Mouse (Mus musculus): Measurements from ENCODE around the gene Slco1b2.
A peak's percentile ranks its signal among the peaks of the same experiment; 100 is the strongest.
"Not testable (repeated sequence)": the region's sequence is repeated elsewhere in the genome, so short reads cannot be mapped to it uniquely, and the experiment has no call there.

Slco1b2 gene

DNA sequence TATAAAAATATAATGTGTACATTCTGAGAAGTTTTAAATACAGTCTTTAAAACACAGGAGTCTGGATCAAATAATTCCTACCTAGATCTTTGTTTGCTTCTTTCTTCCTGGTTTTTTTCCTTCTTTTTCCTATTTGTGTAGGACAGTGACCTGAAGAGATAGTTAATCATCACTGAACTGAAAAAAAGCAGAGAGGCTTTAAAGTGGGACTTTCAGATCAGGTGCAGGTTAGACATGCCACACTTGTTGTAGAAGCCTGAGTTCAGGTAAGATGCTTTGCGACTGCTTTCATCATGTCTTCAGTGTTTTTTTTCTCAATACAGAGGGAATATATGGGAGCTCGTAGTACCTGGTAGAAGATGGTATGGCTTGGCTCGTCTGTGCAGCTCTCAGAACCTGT lies at the start of gene Slco1b2:
Gene Slco1b2, plus strand, starts transcription at position 228 of the 400 bp plus-strand sequence.
- DNase-seq, result no peak

DNA sequence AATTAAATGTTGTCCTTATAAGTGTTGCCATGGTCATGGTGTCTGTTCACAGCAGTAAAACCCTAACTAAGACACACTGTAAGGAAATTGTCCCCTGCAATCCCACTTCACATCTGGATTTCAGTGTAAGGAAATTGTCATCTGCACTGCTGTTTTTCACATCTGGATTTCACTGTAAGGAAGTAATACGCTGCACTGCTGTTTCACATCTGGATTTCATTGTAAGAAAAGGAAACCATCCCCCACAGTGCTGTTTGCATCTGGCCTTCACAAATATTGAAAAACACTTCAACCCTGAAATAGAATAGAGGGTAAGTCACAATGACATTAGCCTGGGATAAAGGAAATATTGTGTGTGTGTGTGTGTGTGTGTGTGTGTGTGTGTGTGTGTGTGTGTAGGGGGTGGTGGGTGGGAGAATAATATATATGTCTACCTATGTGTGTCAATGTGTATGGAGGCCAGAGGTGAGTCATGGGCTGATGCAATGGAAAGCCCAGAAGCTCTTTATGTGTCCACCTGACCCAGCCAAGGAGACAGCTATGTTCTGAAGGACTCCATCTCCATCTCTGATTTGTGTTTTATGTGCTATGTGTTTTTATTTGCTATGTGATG lies 44.4 kb upstream of the Slco1b2 start:
- DNase-seq, result no peak

DNA sequence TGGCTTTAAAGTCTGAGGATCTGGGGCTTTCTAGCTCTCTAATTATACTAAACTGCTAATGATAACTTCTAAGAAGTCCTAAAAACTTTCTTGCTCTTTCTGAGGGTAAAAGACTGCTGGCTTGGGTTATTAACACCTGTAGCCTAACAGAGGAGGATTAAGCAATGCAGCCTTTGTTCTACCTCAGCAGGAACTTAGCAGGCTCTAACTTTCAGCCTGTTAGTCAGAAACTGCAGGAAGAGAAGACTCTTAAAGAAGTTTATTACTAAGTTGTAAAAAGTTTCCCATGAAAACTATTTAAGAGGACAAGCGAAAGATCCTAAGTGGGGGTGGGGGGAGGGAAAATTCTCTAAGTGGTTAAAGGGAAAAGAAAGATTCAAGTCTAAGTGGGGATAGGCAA lies 39.3 kb upstream of the Slco1b2 start:
- DNase-seq, result no peak

DNA sequence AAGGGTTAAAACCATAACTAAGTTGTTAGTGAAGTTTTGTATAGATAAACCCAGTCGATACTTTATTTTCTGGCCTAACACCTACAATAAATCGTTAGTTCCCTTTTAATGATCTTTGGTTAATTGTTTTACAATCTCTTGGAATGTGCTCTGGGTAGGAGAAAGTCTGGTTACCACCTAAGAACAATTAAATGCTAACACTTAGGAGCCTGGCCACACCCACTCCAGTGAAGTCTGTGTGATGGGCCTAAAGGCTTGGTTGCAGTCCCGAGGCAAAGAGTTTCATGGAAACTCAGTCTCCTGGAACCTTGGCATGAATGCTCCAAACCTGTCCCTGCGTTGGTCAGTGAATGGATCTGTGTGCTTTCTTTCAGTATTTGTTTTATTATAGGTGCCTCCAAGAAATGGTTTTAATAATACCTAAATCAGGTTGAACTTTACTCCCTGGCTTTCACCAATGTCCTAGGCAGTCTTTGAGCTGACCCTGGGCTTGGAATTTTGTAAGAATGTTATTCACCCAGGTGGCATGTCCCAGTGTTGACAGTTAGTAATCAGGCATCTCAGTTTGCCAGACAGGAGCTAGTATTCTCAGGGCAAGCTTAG lies 38.6 kb upstream of the Slco1b2 start:
- DNase-seq, result not testable (repeated sequence)

DNA sequence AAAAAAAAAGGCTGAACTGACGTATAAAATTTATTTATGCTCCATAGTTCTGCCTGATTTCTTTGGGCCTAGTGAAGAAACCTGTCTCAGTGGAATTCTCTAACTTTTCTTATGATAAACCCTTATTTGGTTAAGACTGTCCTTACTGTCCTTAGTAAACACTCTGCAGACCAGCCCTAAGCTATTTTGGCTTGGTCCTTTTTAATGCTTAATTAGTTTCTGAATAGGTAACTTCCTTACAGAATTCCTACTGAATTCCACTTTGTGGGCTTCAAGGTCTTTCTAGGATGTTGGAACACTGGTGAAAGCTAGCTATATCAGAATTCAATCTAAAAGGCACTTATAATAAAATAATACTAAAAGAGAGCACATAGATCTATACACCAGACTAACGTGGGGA lies 33.2 kb upstream of the Slco1b2 start:
- DNase-seq, result no peak

DNA sequence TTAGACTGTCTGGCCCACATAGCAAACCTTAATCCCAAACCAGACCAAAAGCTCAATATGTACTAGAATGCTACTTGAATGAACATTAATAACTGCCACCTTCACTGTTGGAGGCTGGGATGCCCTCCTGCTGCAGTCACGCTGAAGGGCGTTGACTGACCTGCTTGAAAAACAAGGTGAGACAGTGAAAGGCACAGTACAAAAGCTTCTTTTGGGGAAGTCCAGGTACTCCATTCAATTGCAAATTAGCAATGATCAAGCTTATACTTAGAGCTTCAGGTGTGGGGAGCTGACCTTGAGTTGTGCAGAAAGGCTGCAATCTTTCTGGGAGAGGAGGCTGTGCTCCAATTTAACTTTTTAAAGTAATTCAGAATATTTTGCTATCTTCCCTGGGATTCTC lies 32.3 kb upstream of the Slco1b2 start:
- no peak for DNase-seq

DNA sequence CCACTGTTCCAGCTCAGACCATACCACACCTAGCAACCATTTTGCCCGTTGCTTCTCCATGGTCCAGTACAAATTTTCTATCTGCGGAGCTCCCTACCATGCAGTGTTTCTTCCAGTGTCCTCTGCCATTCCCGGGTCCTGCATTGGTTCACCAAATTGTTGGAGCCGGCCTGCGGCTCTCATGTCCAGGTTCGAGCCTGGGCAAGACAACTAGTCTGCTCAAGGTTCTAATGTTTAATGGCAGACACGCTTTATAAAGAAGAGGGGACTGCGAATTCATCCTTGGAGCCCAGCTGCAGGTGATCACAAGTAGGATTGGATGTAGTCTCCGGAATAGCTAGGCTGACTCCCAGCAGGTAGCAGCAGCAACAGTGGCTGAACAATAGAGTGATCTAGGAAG lies 28.4 kb upstream of the Slco1b2 start:
- DNase-seq, result no peak

DNA sequence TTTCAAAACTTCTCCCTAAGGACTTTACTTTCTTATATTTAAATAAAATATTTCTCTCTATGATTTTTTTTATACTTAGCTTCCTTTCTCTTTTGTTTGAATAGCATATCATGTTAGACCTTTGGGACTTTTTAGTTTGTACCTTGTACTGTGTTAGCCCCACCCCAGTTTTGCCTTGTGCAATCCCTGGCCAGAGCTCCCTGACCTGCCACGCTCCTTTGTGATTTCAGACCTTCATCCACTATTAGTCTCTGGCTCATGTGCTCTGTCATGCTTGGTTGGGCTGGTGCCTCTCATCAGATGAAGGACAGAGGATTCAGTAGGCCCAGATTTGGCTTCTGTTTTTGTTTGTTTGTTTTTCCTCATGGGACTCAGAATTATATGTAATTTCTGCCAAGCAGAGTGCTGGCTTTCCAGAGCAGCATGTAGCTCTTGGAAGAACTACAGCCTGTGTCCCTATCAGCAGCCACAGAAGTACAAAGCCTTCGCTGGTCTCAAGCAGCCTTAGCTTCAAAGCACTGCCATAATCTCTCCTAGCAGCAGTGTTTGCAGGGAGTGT lies 18.5 kb upstream of the Slco1b2 start:
- DNase-seq, result no peak

DNA sequence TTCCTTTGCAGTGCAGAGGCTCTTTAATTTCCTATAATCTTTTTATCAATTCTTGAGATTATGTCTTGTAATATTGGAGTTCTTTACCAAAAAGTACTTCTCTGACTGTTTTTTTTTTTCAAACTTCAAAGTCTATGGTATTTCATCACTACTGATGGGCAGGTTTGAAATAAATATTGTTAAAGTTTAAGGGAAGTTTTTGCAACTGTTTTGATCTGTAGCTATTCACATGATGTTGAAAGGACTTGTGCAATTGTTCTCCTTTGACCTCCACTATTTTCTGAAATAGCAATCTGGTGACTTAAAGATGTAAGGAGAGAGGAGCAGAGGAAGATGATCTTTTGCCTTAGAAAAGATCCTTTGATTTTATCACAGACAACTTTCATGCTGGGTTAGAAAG lies 15.3 kb upstream of the Slco1b2 start:
- DNase-seq, result no peak

DNA sequence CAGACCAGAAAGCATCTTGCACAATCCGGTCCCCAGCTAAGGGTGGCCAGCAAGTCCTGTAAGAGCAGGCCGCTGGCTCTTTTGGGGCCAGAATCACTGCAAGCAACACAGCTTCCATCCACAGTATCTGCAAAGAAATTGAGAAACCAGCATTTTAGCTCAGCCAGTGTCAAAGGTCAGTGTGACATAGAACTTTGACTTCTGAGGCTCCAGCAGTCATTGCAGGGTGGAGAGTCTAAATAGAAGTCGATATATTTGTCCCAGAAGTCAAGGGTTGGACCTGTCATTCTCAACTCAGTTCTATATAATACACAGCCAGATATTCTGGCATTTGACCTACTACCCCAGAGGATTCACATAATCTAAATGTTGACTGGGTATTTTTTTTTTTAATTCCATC lies 14.0 kb upstream of the Slco1b2 start:
- DNase-seq, result no peak

DNA sequence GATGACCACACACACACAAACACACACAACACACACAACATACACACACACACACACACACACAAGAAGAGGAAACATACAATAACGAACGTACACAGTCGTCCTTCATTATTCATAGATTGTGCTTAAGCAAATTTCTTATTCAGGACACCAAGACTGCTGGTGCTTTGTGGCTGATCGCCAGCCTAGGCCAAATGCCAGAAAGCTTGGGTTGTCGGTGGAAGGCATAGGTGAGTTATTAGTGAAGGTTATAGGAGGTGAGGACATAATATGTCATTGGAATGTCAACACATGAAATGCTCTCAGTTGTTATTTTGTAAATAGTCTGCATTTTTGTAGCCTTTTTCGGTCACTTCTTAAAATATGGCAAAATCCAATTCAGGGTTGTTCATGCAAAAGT lies 3.6 kb downstream of the Slco1b2 start:
- DNase-seq, result peak in 1 of 2 experiments; percentile 2

DNA sequence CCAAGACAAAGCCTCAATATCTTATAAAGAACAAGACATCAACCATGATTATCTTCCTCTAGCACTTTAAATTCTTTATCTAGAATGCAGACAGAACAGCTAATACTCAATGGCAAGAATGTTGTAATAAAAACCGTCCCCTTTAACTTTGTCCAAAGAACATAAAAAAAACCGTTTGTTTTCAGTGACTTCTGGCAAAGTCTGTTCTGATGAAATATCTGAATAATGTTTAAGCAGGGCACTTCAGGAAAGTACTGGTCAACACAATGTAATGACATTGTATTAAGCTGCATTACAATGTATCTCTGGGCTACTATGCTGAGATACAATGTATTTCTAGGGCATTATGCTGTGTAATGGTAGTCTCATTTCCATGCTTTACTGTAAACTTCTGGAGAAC lies 5.9 kb downstream of the Slco1b2 start:
- DNase-seq, result no peak

DNA sequence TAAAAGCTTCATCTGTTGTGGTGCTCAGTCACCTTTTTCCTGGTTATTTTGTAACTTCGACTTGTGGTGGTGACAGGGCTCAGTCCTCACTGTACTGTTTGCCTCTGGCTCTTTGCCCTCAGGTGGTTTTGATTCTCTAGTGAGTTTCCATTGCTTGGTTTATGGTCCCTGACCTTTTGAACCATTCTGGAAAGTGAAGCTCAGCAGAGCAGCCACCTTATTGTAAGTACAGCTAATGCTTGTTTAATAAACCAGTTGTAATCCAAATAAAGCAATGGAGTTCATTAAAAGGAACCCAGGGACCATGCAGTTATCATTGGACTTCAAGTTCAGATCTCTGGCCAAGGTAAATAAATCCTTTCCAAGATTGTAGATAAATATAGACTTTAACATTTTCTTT lies 11.3 kb downstream of the Slco1b2 start:
- DNase-seq, result no peak

DNA sequence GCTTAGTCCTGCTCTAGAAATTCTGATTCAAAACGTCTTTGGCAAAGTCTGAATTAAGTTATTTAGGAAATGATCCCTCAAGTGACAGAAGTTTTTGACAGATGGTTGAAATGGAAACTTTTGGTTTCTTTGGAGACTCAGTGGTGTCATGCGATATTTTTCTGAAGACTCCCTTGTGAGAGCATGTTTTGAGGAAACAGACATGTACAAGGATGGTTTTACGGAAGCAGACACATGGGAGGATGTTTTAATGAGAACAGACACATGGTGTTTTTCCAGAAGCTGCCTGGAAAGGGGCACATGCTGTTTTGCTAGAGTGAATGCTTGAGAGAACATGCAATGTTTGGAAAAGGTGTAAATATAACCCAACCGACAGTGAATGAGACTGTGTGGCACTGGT lies 57.7 kb downstream of the Slco1b2 start:
- DNase-seq, result no peak

DNA sequence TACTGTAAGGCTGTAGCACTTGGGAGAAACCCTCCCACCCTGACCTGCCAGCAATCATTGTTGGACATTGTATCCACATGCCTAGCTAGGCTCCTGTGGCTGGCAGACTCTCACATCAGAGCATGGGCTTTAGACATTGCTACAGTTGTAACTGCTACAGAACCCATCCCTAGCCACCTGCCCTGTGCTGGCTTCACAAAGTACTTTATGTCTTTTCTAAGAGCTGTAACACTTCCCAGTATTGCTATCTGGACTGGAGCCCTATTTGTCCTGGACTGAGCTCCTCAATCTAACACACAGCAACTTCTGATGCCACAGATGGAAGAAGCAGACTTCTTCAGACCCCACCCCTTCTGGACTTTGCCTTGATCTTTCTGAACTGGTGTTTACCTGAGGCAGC lies 61.9 kb downstream of the Slco1b2 start:
- DNase-seq, result no peak
